Mouse (Mus musculus): ENCODE measurements around the gene Gm20708.
"Not testable (repeated sequence)": the region's sequence is repeated elsewhere in the genome, so short reads cannot be mapped to it uniquely, and the experiment has no call there.

The Gm20708 gene

GRCm38 (mm10) chr11:117825333-117826101 lies 16.0 kb downstream of the Gm20708 start, which contains the start of the genes Afmid and Tk1:
Afmid (plus strand) TSS chr11:117825924.
Tk1 (minus strand) TSS chr11:117826092.
- in situ Hi-C loops (cut with MboI; ENCODE audit: low pct_unique_long_range_greater_than_20kb in 1 of 2, low sequenced_read_pairs in 2 of 2, unreplicated experiment in 1 of 2) = no loop called here

GRCm38 (mm10) chr11:117826164-117826563 lies 16.7 kb downstream of the Gm20708 start:
- in situ Hi-C loops (cut with MboI; ENCODE audit: low pct_unique_long_range_greater_than_20kb in 1 of 2, low sequenced_read_pairs in 2 of 2, unreplicated experiment in 1 of 2) = no loop called here

- in situ Hi-C loops (cut with MboI; ENCODE audit: low pct_unique_long_range_greater_than_20kb in 1 of 2, low sequenced_read_pairs in 2 of 2, unreplicated experiment in 1 of 2) = no loop called here
Measured at GRCm38 (mm10) chr11:117826916-117827315, 17.4 kb downstream of the Gm20708 start.

- in situ Hi-C loops (cut with MboI; ENCODE audit: low pct_unique_long_range_greater_than_20kb in 1 of 2, low sequenced_read_pairs in 2 of 2, unreplicated experiment in 1 of 2) = no loop called here
Measured at GRCm38 (mm10) chr11:117827386-117827785, 17.9 kb downstream of the Gm20708 start.

- in situ Hi-C loops (cut with MboI; ENCODE audit: low pct_unique_long_range_greater_than_20kb in 1 of 2, low sequenced_read_pairs in 2 of 2, unreplicated experiment in 1 of 2) = no loop called here
Measured at GRCm38 (mm10) chr11:117828149-117828887, 18.9 kb downstream of the Gm20708 start.

- in situ Hi-C loops (cut with MboI; ENCODE audit: low pct_unique_long_range_greater_than_20kb in 1 of 2, low sequenced_read_pairs in 2 of 2, unreplicated experiment in 1 of 2) = no loop called here
Measured at GRCm38 (mm10) chr11:117828888-117829604, 19.6 kb downstream of the Gm20708 start.

- in situ Hi-C loops (cut with MboI; ENCODE audit: low pct_unique_long_range_greater_than_20kb in 1 of 2, low sequenced_read_pairs in 2 of 2, unreplicated experiment in 1 of 2) = no loop called here
Measured at GRCm38 (mm10) chr11:117829671-117830215, 20.3 kb downstream of the Gm20708 start.

- in situ Hi-C loops (cut with MboI; ENCODE audit: low pct_unique_long_range_greater_than_20kb in 1 of 2, low sequenced_read_pairs in 2 of 2, unreplicated experiment in 1 of 2) = no loop called here
Measured at GRCm38 (mm10) chr11:117830401-117830800, 20.9 kb downstream of the Gm20708 start.

GRCm38 (mm10) chr11:117832086-117832969 lies 22.9 kb downstream of the Gm20708 start:
- in situ Hi-C loops (cut with MboI; ENCODE audit: low pct_unique_long_range_greater_than_20kb in 1 of 2, low sequenced_read_pairs in 2 of 2, unreplicated experiment in 1 of 2) = no loop called here

- in situ Hi-C loops (cut with MboI; ENCODE audit: low pct_unique_long_range_greater_than_20kb in 1 of 2, low sequenced_read_pairs in 2 of 2, unreplicated experiment in 1 of 2) = not testable (repeated sequence)
Measured at GRCm38 (mm10) chr11:117833509-117833908, 24.0 kb downstream of the Gm20708 start.

- in situ Hi-C loops (cut with MboI; ENCODE audit: low pct_unique_long_range_greater_than_20kb in 1 of 2, low sequenced_read_pairs in 2 of 2, unreplicated experiment in 1 of 2) = no loop called here
Measured at GRCm38 (mm10) chr11:117834086-117834485, 24.6 kb downstream of the Gm20708 start.

GRCm38 (mm10) chr11:117836306-117836705 lies 26.8 kb downstream of the Gm20708 start:
- in situ Hi-C loops (cut with MboI; ENCODE audit: low pct_unique_long_range_greater_than_20kb in 1 of 2, low sequenced_read_pairs in 2 of 2, unreplicated experiment in 1 of 2) = no loop called here

GRCm38 (mm10) chr11:117838572-117838971 lies 29.1 kb downstream of the Gm20708 start:
- in situ Hi-C loops (cut with MboI; ENCODE audit: low pct_unique_long_range_greater_than_20kb in 1 of 2, low sequenced_read_pairs in 2 of 2, unreplicated experiment in 1 of 2) = no loop called here

GRCm38 (mm10) chr11:117839021-117839420 lies 29.6 kb downstream of the Gm20708 start:
- in situ Hi-C loops (cut with MboI; ENCODE audit: low pct_unique_long_range_greater_than_20kb in 1 of 2, low sequenced_read_pairs in 2 of 2, unreplicated experiment in 1 of 2) = no loop called here

- in situ Hi-C loops (cut with MboI; ENCODE audit: low pct_unique_long_range_greater_than_20kb in 1 of 2, low sequenced_read_pairs in 2 of 2, unreplicated experiment in 1 of 2) = no loop called here
Measured at GRCm38 (mm10) chr11:117840910-117841309, 31.4 kb downstream of the Gm20708 start.

GRCm38 (mm10) chr11:117843434-117843833 lies 34.0 kb downstream of the Gm20708 start:
- in situ Hi-C loops (cut with MboI; ENCODE audit: low pct_unique_long_range_greater_than_20kb in 1 of 2, low sequenced_read_pairs in 2 of 2, unreplicated experiment in 1 of 2) = no loop called here

GRCm38 (mm10) chr11:117844997-117845396 lies 35.5 kb downstream of the Gm20708 start:
- in situ Hi-C loops (cut with MboI; ENCODE audit: low pct_unique_long_range_greater_than_20kb in 1 of 2, low sequenced_read_pairs in 2 of 2, unreplicated experiment in 1 of 2) = no loop called here

- in situ Hi-C loops (cut with MboI; ENCODE audit: low pct_unique_long_range_greater_than_20kb in 1 of 2, low sequenced_read_pairs in 2 of 2, unreplicated experiment in 1 of 2) = no loop called here
Measured at GRCm38 (mm10) chr11:117845651-117846050, 36.2 kb downstream of the Gm20708 start.

Measured in mouse embryonic stem cell (cell line).